Mouse (Mus musculus) liver, embryonic 14.5 days (tissue): ENCODE measurements around the gene Atoh7.

Experiments used
- CTCF ChIP-seq: IDR thresholded peaks from 2 replicates; pipeline ENCODE4 v1.5.1; 2016; ENCODE audit warnings: antibody characterized with exemption, low read depth, control low read depth
- EP300 ChIP-seq: IDR thresholded peaks from 2 replicates; pipeline ENCODE4 v1.6.1; 2016; ENCODE audit warnings: antibody characterized with exemption, low read depth

DNA sequence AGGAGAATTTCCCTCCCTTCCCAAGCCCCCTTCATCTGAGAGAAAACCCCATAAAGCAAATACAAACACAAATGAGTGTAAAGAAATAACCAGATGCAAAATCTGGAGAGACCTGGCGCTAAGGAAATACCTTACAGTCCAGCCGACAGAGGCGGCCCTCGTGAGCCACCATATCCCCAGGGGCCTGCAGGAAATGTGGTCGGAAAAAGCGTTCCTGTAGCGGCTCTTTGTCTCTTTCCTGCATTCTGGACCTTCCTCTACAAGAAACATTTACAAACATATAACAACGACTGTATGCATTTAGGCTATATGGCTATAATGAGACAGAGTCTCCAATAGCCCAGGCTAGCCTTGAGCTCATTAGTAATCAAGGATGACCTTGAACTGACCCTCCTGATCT lies 23.7 kb downstream of the Atoh7 start:
- TF ChIP-seq CTCF (no peak), EP300 (no peak)
